Mouse (Mus musculus): ENCODE results near the gene Vwa8.
A peak's percentile ranks its signal among the peaks of the same experiment; 100 is the strongest.

The Vwa8 gene

GRCm38 (mm10) chr14:79142342-79142741, 293.5 kb downstream of the Vwa8 start:
- no peak for DNase-seq (ENCODE audit: low read depth, low spot score)

DNA sequence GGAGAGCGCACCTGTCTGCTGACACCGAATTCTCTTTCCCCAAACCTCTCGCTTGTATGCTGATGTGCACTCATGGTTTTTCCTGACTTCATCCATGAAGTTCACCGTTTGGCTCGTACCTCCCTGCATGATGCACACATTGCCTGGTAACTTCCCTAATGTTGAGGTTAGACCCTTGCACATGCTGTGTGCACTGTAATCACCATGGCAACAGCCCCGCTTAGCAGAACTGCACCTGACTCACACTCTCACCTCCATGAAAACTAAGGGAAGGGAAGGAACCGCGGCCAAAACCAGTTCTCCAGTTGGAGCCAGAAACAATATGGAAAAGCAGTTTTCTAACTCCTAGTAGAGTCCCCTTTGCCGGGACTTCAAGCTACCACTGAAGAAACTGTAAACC, 294.8 kb downstream of the Vwa8 start:
- DNase-seq (ENCODE audit: low read depth, low spot score) = no peak

DNA sequence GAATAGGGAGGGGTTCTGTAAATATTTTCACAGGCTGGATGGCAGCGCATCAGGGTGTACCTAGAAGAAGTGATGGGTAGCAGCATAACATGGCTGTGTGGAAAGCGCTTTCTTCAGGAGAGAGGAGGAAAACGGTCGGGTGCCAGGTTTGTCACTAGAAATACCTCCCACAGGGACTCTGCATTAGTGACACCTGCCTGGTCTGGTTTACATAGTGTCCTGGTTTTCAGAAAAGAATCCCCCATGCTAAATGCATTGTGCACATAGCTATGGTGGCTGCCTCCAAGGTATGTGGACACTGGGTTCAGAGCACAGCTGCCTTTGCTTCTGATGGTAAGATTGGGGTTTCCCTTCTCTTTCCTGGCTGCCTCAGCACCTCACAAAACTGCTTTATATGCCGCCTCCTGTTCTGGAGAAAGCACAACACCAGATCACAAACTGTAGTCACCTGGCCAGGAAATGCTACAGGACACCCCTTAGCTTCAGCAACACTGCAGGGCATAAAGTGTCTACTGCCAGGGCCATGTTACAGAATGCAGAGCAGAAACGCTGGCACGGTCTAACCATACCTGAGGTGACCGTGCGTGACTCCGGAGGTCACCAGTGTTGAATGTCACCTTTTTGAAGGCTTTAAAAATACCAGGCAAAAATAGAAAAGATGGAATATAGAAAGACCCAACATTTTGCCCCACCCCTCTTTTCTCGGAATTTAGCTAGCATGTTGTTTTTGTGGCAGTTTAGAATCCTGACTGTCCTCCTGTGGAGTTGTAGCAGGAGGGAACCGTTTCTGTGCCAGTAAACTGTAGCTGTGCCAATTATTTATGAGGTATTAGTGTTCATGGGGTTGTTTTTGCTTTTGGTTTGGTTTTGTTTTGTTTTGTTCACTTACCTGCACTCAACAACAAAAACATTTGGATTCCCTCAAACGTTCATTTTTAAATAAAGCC, 295.7 kb downstream of the Vwa8 start:
- no peak for DNase-seq (ENCODE audit: low read depth, low spot score)

GRCm38 (mm10) chr14:79151711-79152110, 302.9 kb downstream of the Vwa8 start:
- DNase-seq (ENCODE audit: low read depth, low spot score) = no peak

DNA sequence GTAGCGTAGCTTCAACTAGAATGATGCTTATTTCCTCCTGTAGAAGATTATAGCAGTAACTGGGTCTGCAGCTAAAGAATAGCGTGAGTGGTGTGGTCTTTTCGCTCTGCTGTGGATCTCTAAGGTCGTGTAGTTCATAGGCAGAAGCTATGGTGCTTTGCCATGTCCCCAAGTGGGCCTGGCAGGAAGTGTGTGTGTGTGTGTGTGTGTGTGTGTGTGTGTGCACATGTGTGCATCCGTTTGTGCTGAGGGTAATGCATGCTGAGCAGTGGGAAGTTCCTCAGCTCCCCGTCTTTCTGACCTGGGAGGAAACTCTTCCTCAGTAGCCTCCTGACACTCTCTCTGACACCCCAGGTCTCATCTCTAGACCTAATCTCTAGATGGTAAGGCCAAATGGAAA, 305.0 kb downstream of the Vwa8 start:
- no peak for DNase-seq (ENCODE audit: low read depth, low spot score)

DNA sequence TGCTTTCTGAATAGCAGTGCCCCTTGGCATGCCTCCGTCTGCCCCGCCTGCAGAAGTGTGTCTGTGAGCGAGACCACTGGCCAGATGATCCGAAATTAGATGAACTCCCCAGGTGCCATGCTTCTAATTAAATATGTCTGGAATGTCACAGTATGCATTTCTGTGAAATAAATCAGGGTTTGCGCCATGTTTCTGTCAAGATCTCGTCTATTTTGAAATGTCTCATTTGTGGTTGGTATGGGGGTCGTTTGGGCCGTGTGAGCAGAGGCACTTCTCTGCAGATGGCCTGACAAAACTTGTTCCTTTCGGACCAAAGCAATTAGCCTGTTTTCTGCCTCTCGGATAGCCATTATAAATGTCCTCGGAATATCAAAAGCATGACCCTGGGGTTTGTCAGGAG, 306.1 kb downstream of the Vwa8 start:
- no peak for DNase-seq (ENCODE audit: low read depth, low spot score)

DNA sequence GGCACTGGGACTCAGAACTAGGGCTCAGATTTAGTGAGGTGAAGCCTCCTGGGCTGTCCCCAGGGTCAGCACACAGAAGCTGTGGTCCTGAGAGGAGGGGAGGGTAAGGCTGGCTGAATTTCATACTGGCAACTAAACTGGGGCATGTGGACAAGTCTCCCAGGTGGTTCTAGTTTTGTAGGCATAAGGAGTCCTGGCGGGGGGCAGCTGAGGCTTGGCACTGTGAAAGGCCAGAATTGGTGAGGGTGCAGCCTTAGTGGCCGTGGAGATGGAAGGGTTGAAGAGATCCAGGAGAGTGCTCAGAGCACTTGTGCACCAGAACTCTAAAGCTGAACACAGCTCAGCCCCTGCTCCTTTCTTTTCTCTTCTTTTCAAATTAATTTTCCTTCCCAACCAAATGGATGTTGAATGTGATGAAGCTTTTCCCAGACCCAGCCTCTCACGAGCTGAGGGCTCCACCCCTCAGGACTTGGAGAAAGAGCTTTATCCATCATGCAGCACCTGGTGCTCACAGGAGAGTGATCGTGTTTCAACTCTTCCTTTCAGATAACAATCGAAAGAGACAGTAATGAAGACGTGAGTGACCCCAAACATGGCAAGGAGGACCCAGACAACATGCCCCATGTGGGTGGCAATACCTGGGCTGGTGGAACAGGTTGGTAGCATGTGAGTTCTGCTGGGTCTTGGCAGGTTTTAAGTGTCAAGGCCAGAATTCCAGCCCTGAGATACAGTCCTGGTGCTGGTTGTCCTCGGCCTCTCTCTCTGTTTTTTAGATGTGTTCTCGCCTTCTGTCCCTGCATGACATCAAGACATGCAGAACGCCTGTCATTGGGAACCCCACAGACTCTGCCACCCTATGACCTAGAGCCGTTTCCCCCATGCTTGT, 307.9 kb downstream of the Vwa8 start:
- no peak for DNase-seq (ENCODE audit: low read depth, low spot score)

DNA sequence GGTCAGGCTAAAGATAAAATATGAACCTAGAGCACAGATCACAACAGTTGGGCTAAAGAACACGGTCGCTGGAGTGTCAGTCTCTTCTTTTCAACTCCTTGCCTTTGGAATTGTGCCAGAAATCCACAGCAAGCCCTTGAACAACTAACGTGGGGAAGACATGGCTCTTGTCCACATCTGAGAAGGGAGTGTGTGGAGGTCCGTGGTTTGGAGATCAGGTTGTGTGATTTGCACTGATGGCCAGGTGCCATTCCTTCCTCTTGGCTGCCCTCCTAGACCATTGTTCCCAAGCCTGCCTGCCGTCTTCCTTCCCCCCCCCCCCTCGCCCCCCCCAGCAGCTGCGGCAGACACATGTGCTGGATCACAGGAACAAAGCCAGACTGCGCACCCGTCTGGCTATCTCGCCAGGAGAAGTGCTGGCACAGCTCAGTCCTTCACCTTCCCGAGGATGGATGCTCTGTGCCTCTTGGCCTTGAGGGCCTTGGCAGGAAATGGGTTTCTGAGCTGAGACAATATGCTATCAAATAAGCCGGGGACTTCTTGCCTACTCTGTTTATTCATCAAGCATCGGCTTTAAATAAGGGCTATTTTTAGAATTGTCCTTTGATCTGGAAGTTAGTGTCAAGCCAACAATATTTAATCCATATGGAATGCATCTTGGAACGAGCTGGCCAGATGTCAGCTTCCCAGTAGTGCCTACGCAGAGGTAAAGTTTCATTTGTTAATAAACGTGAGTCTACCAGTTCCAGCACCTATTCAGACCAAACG, 308.8 kb downstream of the Vwa8 start:
- peak; percentile 39 for DNase-seq (ENCODE audit: low read depth, low spot score)

DNA sequence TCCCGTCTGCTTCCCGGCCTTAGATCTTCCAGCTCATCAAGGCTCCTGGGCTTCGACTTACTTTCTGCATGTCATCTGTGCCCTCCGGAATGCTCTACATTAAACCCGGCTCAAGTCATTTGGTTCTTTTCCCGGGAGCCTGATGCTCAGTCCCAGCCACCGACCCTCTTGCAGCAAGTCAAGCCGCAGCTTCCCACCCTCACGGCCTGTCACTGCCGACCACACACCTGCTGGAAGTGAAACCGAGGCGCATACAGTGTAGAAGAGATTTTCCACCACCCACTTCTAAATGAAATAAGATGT, 309.3 kb downstream of the Vwa8 start:
- DNase-seq (ENCODE audit: low read depth, low spot score) = no peak

DNA sequence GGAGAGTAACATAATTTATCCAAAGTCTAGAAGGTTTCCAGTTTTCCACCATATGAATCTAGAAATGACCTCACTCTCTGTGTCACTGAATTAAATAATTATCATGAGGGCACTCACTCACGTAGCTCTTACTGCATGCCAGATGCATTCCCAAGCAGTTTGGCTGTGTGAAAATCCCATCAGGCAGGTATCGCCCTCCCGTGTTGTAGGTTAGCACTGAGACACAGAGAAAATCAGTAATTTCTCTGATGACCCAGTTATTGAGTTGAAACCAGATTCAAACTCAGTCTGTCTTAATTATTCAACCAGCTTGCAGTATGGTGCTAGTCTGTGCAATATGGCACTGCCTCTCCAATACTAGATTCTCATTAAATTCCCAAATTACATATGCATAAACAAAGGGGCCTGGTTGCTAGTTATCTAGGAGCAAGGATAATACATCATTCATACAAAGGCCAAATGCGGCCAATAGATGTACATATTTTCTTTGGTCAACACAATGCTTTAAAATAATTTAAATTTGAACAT, 309.9 kb downstream of the Vwa8 start:
- DNase-seq (ENCODE audit: low read depth, low spot score) = no peak

DNA sequence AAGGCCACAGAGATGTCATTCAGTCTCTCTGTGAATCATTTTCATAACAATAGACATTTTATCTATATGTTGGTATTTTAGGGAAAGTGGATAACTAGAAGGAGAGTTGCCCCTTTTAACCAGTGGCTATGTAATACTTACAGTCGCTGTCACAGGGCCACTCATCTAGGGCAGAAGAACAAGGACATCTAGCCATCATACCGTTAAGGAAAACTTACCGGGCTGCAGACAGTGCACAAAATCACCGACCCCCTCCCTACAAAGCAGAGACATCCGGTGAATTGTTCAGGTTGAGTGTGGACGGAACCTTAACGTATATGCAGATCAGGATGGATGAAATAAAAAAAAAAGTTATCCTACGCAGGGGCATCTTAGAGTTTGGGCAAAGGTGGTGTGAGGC, 310.6 kb downstream of the Vwa8 start:
- DNase-seq (ENCODE audit: low read depth, low spot score) = no peak

DNA sequence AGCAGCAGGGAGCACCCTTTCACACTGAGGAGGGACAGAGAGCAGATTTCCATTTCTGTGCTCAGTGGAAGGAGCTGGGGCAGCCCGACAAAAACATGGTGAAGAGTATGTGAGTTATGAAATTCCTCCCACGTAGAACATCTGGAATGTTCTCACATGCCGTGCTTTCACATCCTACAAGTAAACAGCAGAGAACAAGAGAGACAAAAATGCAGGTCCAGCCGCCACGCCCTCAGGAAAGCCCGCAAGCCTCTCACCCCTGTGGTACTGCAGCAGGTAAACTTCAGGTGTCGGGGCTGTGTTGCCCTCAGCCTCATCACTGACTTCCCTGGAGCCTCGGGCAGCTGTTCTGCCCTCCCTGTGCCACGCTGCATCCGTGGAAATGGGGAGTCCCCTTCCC, 311.6 kb downstream of the Vwa8 start:
- no peak for DNase-seq (ENCODE audit: low read depth, low spot score)

GRCm38 (mm10) chr14:79160966-79161365, 312.1 kb downstream of the Vwa8 start:
- no peak for DNase-seq (ENCODE audit: low read depth, low spot score)

- no peak for DNase-seq (ENCODE audit: low read depth, low spot score)
These were observed 312.9 kb downstream of the Vwa8 start for GRCm38 (mm10) chr14:79161741-79162140.

GRCm38 (mm10) chr14:79162678-79163077, 313.8 kb downstream of the Vwa8 start:
- no peak for DNase-seq (ENCODE audit: low read depth, low spot score)

DNA sequence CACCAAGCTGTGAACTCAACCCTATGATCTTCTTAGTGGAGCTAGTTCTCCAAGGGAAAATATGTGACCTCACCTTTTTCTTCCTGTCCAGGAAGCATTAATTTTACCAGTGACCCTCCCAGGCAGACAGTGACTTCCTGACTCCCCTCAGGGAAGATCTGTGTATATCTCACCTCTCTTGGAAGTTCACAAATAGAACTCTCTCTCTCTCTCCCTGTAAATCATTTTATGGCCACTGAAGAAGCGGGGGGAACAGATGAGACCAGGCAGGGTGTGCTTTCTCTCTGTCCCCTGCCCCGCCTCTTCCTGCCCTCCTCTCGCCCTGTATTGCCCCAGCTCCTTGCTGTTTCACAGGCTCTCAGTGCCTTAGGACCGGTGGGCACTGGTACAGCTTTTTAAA, 315.5 kb downstream of the Vwa8 start:
- no peak for DNase-seq (ENCODE audit: low read depth, low spot score)

- no peak for DNase-seq (ENCODE audit: low read depth, low spot score)
These were observed 316.1 kb downstream of the Vwa8 start for GRCm38 (mm10) chr14:79164925-79165324.

- DNase-seq (ENCODE audit: low read depth, low spot score) = no peak
These were observed 325.7 kb downstream of the Vwa8 start for GRCm38 (mm10) chr14:79174526-79174925.

DNA sequence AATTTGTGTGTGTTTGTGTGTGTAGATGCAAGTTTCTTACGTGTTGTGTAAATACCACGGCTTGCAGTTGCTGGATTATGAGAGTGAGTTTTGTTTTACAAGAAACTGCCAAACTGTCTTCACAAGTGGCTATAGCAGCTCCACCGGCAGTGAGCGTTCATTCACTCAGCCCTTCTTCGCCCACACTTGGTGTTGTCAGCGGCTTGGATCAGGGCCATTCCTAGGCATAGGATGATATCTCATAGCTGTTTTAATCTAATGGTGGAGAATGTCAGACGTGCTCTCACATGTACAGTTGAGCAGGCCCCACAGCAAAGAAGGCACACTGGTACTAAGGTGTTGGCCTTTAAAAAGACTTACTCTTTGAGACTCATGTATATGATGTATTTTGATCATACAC, 328.9 kb downstream of the Vwa8 start:
- DNase-seq (ENCODE audit: low read depth, low spot score) = no peak

DNA sequence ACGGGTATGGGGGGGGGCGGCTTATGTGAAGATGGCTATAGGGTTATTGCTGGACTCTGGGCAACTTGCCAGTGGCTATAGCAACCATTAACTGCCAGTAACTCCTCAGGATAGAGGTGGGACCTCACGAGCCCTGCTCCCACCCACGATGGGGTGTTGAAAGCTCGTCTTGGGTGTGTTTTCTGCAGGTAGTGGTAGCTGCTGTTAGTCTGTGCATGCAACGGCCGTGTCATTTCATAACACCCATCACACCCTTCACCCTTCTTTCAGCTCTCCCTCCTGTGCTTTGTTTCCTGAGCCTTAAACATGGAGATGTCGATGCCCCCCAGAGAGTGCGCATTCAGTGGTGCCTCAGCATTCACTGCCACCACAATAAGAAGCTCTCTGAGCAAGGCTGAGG, 329.4 kb downstream of the Vwa8 start:
- DNase-seq (ENCODE audit: low read depth, low spot score) = no peak

DNA sequence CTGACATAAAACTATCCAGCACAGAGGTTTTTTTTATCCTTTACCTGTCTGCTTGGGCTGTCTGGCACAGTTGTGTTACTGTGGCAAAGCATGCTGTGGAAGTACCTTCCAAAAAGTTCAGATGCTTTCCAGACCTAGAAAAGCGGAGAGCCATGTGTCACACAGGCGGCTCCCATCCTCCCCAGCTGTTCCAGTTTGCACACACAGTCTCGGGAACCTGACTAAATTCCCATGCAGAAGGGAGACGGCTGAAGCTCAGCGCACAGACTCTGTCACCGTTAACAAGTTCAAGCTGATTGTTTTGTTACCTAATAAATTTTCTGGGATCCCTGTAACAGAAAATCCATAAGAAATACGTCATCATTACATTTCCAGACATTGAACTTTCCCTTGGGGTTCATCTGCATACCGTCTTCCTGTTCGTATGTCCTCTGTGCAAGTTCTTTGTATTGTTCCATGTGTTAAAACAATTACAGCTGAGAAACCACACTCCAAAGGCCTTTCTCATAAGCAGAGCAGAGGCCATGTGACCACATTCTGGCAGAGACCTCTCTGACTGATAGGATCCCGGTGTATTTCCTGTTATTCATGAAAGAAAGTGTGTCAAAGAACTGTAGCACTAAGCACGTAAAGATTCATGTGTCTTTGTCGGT, 331.4 kb downstream of the Vwa8 start:
- DNase-seq (ENCODE audit: low read depth, low spot score) = peak; percentile 76
